Mouse (Mus musculus): Measurements from ENCODE around the gene Akap17b.

GRCm38 (mm10) chrX:36672708-36673107 lies 27.5 kb upstream of the Akap17b start:
- TF ChIP-seq CTCF (conservative IDR thresholded peaks at IDR 0.05 in 1 of 2, IDR thresholded peaks at IDR 0.05 in 1 of 2; ENCODE audit: low read depth in 2 of 2, low read length in 2 of 2) (no peak), JUND (conservative IDR thresholded peaks at IDR 0.05; ENCODE audit: low read depth, low read length) (no peak), MAFK (IDR thresholded peaks at IDR 0.05; ENCODE audit: insufficient replicate concordance, low read length) (no peak), EP300 (IDR thresholded peaks at IDR 0.05; ENCODE audit: low read length) (no peak), ZC3H11A (IDR thresholded peaks at IDR 0.05; ENCODE audit: low read depth, low read length) (no peak), MEF2A (IDR thresholded peaks at IDR 0.05; ENCODE audit: borderline replicate concordance, low read depth, low read length) (no peak), ELF1 (IDR thresholded peaks at IDR 0.05; ENCODE audit: low read depth, low read length) (no peak), POLR2A (IDR thresholded peaks at IDR 0.05; ENCODE audit: low read depth, low read length) (no peak), KAT2A (IDR thresholded peaks at IDR 0.05; ENCODE audit: insufficient replicate concordance, low read length) (no peak), USF1 (IDR thresholded peaks at IDR 0.05; ENCODE audit: low read depth, low read length) (no peak), POLR2AphosphoS2 (IDR thresholded peaks at IDR 0.05; ENCODE audit: low read depth, low read length) (no peak), JUN (IDR thresholded peaks at IDR 0.05; ENCODE audit: insufficient read depth, low read depth, low read length) (no peak), MAX (IDR thresholded peaks at IDR 0.05; ENCODE audit: low read length) (no peak)
